Mouse (Mus musculus): ENCODE measurements at regions not wholly inside any gene's neighbourhood (a gene's known extent, or its start where the extent isn't known, plus 50 kb on each side); places are given as distances from the start of the nearest gene placed in this dataset.

DNA sequence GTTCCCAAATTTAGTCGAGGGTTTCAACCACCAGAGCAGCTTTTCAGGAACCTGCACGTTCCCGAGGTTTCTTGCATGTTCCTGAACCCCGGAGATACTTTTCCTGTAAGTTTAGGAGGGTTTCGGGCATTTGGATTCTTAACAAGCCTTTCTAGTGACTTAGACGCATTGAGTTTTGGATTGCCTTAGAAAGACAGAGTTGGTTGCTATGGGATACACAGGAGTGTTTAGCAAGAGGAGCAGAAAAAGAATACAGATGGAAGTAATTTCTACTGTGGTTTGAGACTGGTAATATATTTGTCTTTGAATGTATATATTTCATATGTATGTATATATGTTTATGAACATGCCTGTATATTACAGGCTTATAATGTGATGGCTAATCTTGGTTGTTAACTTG lies 266.8 kb downstream of the Dok5 start:
- TF ChIP-seq GATA1 (IDR thresholded peaks at IDR 0.05; ENCODE audit: low read length) (no peak), TAL1 (IDR thresholded peaks at IDR 0.05; ENCODE audit: low read length) (no peak)

DNA sequence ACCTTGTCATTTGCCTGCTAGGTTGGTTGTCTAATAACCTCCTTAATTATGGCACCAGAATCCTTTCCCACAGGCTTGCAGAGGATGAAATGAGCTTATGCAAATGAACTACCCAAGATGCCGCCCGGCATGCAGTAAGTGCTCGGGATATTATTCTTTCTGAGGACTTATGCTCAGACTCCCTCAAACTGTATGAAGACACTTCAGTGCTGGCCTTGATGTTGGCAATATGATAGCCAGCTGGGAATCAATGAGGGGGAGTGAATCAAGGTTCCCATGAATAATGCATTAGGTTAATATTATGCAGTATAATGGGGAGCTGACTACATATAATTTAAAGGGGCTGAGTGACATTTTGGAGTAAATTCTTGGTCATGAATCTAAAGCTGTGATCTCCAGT lies 268.6 kb downstream of the Dok5 start:
- no peak for TF ChIP-seq TAL1 (IDR thresholded peaks at IDR 0.05; ENCODE audit: low read length)
- Histone ChIP-seq H3K4me3 (replicated peaks) (no peak overlapping the region), H3K27me3 (ENCODE audit: control insufficient read depth) (no peaks in the 10 kb centered on the region), H3K36me3 (ENCODE audit: control insufficient read depth) (no peaks in the 10 kb centered on the region), H3K4me1 (ENCODE audit: control insufficient read depth) (no peaks in the 10 kb centered on the region), H3K9me3 (ENCODE audit: control insufficient read depth, low read length) (peaks cover 65% of the 10 kb centered on the region)

More for the DNA sequence above, 266.8 kb downstream of the Dok5 start:
- peaks cover 65% of the 10 kb centered on the region for H3K9me3 ChIP-seq (ENCODE audit: control insufficient read depth, low read length)
- H3K36me3 ChIP-seq (ENCODE audit: control insufficient read depth), result no peaks in the 10 kb centered on the region
- no peak overlapping the region for H3K4me3 ChIP-seq (replicated peaks)
- no peaks in the 10 kb centered on the region for H3K27me3 ChIP-seq (ENCODE audit: control insufficient read depth)
- no peaks in the 10 kb centered on the region for H3K4me1 ChIP-seq (ENCODE audit: control insufficient read depth)

DNA sequence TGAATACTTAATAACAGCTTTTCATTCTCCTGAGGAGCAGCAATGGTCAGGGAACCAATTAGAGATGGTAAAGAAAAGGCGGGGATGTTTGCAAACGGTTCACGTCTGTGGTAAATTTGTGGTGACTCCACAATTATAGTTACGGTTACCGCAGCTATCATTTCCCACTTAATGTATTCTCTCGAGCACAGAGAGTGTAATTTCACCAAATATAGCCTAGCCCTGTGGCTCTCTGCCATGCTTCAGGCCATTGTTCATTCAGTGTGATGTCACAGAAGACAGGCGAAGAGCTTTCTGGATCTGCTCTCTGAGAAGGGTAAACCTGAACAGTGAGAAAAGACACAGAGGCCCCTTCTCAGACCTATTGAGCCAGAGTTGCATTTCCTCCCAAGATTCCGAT lies 296.9 kb downstream of the Dok5 start:
- no peaks in the 10 kb centered on the region for H3K27me3 ChIP-seq (ENCODE audit: control insufficient read depth)
- H3K9me3 ChIP-seq (ENCODE audit: control insufficient read depth, low read length), result peaks cover 48% of the 10 kb centered on the region
- no peak for TF ChIP-seq GATA1 (IDR thresholded peaks at IDR 0.05; ENCODE audit: low read length)
- TF ChIP-seq TAL1 (IDR thresholded peaks at IDR 0.05; ENCODE audit: low read length), result no peak
- no peak overlapping the region for H3K4me3 ChIP-seq (replicated peaks)
- H3K4me1 ChIP-seq (ENCODE audit: control insufficient read depth), result no peaks in the 10 kb centered on the region
- no peaks in the 10 kb centered on the region for H3K36me3 ChIP-seq (ENCODE audit: control insufficient read depth)

Data from erythroblast, embryonic 14.5 days (primary cell).